Mouse (Mus musculus) midbrain, embryonic 16.5 days (tissue): ENCODE measurements around the gene Mcf2l. TPM values are rescaled to one million over a fixed set of nuclear protein-coding genes. Genes with fewer than 3 reads are reported as not detected.

ENCODE experiments used
- ATAC-seq: fragments of 200-750 bp; cut with Nextera tagmentation; 2 replicates; pipeline ENCODE4 v1.8.0; 2017; ENCODE audit warnings: moderate TSS enrichment
- H3K27ac ChIP-seq: fragments of 300-500 bp; sonication (generic); 2 replicates; pipeline ENCODE4 v1.5.1; 2014; ENCODE audit warnings: mild to moderate bottlenecking, low read length, mixed read lengths
- H3K27me3 ChIP-seq: fragments of 300-500 bp; sonication (generic); 2 replicates; pipeline ENCODE4 v1.6.1; 2014; ENCODE audit warnings: low read depth, low read length, mixed read lengths; ENCODE audit not compliant: control insufficient read depth, insufficient read depth
- H3K36me3 ChIP-seq: fragments of 300-500 bp; sonication (generic); 2 replicates; pipeline ENCODE4 v1.6.1; 2014; ENCODE audit warnings: mild to moderate bottlenecking, low read length, moderate library complexity, mixed read lengths; ENCODE audit not compliant: control insufficient read depth, insufficient read depth
- H3K4me1 ChIP-seq: fragments of 300-500 bp; sonication (generic); 2 replicates; pipeline ENCODE4 v1.6.1; 2014; ENCODE audit warnings: mild to moderate bottlenecking, low read length, mixed read lengths; ENCODE audit not compliant: control insufficient read depth, insufficient read depth
- H3K4me2 ChIP-seq: fragments of 300-500 bp; sonication (generic); 2 replicates; pipeline ENCODE4 v1.6.1; 2014; ENCODE audit warnings: mild to moderate bottlenecking, low read length, mixed read lengths
- H3K4me3 ChIP-seq: fragments of 300-500 bp; sonication (generic); 2 replicates; pipeline ENCODE4 v1.5.1; 2014; ENCODE audit warnings: low read depth, mild to moderate bottlenecking, low read length, moderate library complexity, mixed read lengths
- H3K9ac ChIP-seq: fragments of 300-500 bp; sonication (generic); 2 replicates; pipeline ENCODE4 v1.6.1; 2014; ENCODE audit warnings: low read depth, low read length, mixed read lengths
- H3K9me3 ChIP-seq: fragments of 300-500 bp; sonication (generic); replicated peaks from 2 replicates; pipeline ENCODE4 v1.6.1; 2014; ENCODE audit warnings: mild to moderate bottlenecking, low read length, mixed read lengths; ENCODE audit not compliant: control insufficient read depth, poor library complexity, severe bottlenecking
- WGBS: fragments of 180-500 bp; shearing (Covaris S2); extraction: QIAGEN DNeasy Blood & Tissue Kit; methylation state at CpG from one replicate; pipeline ENCODE4 v1.1.7; 2014; 5-methylcytosine and 5-hydroxymethylcytosine counted together
- microRNA-seq: library from miRNA; unstranded; fragments of <30 nt; microRNA quantifications from one replicate; pipeline ENCODE4, GENCODE M21; 2017
- polyA plus RNA-seq: library from polyadenylated mRNA; unstranded; fragments of >200 nt; fragmentation: Nextera tagmentation; extraction: Ambion mirVana; gene quantifications from 2 replicates; pipeline ENCODE4 v1.2.1, GENCODE M21; 2015

The Mcf2l gene
- polyA plus RNA-seq, 1 experiment from 2014 or later: 190 TPM

DNA sequence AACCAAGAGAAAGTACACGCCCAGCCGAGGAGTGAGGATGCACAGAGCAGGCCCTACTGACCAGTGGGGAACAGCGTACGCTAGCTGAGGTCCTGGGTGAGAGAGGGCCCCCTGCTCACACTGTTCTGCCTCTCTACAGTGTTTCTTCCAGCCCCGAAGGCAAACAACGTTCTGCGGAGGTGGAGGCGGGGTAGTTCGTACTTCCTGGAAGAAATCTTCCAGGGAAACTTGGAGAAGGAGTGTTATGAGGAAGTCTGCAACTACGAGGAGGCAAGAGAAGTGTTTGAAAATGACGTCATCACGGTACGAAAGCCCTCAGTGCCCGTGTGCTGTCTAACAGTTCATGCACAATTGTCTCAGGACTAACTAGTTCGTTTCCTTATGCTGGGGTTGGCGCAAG lies 189.5 kb downstream of the Mcf2l start:
- no peak overlapping the region for H3K4me3 ChIP-seq
- H3K9ac ChIP-seq: no peak overlapping the region
- no peaks in the 10 kb centered on the region for H3K9me3 ChIP-seq
- H3K4me1 ChIP-seq: no peaks in the 10 kb centered on the region
- no peak overlapping the region for H3K27ac ChIP-seq
- no peaks in the 10 kb centered on the region for H3K27me3 ChIP-seq
- no peak for ATAC-seq
- no peaks in the 10 kb centered on the region for H3K36me3 ChIP-seq
- 83% methylated on average over 16 of the region's 16 CpGs for WGBS
- no peak overlapping the region for H3K4me2 ChIP-seq

Small RNAs within 50 kb of the gene (microRNA-seq; reads per million reads assigned to microRNA genes)
- gene Gm38671: 1.2 reads per million

Other genes with a start within 250 kb of the Mcf2l start
- 42.5 TPM in 2 replicates for gene Tubgcp3, start 201.6 kb upstream of the Mcf2l start, polyA plus RNA-seq
- gene Atp11a, start 116.8 kb upstream of the Mcf2l start, polyA plus RNA-seq: 10.3 and 13.6 TPM in 2 replicates
- 0.15 TPM in 1 of 2 replicates, not detected in the other for gene F7, start 152.2 kb downstream of the Mcf2l start, polyA plus RNA-seq
- 0.12 and 0.25 TPM in 2 replicates for gene F10, start 163.5 kb downstream of the Mcf2l start, polyA plus RNA-seq
- 1.2 and 2.0 TPM in 2 replicates for gene Proz, start 187.1 kb downstream of the Mcf2l start, polyA plus RNA-seq
- gene Pcid2, start 231.7 kb downstream of the Mcf2l start, polyA plus RNA-seq: 38.6 and 42.3 TPM in 2 replicates
- gene Cul4a, start 231.8 kb downstream of the Mcf2l start, polyA plus RNA-seq: 72.9 and 77.1 TPM in 2 replicates